Mouse (Mus musculus): ENCODE data around the gene Nr1i2. TPM values are rescaled to one million over a fixed set of nuclear protein-coding genes. Genes with fewer than 3 reads are reported as not detected.
"Not testable (repeated sequence)": the region's sequence is repeated elsewhere in the genome, so short reads cannot be mapped to it uniquely, and the experiment has no call there.

Nr1i2 gene
- total RNA-seq, 4 experiments from 2014 or later, result not detected

DNA sequence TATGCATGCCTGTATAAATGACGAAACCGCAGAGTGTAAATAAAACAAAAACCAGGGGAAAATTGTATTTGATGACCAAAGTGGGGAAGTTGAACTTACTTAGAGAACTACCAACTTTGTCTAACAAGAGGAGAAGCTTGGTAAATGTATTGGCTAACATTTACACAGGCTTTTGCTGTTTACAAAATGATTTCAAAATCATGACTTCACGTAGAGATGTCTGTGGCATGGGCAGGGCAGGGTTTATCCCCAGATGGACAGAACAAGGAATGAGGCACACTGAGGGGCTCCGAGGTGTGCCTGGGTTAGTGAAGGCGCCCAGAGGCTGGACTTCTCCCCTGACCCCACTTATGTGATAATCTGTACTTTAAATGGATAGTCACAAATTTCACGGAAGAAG, 7.3 kb downstream of the Nr1i2 start:
- no peak for DNase-seq (ENCODE audit: low spot score)

DNA sequence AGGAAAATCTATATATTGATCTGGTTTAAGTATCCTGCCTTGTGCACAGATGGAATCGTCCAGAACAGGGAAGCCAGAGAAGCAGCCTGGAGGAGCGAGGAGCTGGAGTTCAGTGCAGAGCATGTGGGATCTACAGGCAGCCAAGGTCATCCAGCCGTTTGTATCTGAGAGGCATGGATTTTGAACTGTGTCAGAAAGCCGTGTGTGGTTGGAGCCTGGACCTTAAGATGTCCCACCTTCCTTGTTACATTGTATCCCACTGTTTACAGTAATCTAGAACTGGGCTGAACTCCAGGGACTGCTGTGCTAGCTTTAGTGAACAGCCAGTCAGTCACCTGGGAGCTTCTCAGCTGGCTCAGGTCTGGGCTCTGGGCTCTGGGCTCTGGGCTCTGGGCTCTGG, 8.1 kb downstream of the Nr1i2 start:
- DNase-seq (ENCODE audit: low spot score), result no peak

DNA sequence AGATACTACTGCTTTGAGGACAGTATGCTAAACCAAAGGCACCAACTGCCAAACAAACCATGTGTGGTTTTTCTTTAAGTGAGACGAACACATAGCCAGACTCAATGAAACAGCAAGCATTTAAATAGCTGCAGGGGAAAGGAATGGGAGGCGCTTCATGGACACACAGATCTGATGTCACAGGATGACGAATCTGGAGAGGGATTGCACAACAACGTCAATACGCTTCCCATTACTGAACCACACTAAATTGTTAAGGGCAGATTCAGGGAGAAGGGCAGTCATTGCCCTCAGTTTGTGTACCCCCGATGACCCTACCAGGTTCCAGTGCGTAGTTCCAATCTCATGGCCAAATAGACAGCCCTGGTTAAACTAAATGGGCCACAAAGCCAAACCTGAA, 8.8 kb downstream of the Nr1i2 start:
- no peak for DNase-seq (ENCODE audit: low spot score)

DNA sequence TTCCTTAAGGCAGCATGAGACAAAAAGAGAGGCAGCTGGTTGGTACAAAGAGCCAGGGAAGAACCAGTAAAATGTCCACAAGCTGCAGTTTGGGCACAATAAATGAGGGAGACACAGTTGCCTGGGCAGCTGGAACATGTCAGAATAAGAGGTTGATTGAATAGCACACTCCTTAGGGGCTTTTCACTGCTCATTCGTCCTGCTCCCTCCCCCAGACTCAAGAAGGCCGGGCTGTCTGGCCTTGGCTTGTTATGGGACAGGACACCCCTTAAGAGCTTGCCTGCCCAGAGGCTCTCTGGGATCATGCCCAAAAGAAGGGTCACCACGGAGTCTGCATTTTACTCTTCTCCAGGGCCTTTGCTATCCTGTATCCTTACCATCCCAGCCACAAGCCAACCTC, 11.3 kb downstream of the Nr1i2 start:
- no peak for DNase-seq (ENCODE audit: low spot score)

DNA sequence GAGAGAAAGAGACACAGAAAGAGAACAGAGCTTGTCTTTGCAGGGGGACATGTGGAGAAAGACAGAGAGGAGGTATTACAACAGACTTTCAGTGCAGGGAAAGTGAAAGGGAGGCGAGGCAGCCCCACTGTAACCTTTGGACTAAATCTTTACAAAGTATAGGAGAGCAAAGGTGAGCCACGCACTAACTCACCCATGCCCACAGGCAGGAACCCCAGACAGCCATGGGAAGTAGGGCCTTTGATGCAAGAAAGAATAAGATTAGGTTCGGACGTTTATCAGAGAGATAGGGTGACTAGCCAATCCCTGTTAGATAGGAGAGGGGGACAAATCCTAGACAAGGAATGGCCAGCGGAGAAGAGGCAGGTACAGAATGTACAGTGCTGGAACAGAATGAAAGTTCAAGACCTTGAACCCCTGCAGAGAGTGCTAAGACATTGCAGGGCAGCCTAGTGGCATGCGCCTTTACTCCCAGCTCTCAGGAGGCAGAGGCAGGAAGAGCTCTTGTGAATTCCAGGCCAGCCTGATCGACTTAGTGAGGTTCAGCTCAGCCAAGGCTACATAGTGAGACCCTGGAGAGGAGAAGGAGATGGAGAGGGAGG, 12.0 kb downstream of the Nr1i2 start:
- no peak for DNase-seq (ENCODE audit: low spot score)

GRCm38 (mm10) chr16:38280951-38281350, 13.7 kb downstream of the Nr1i2 start:
- DNase-seq (ENCODE audit: low spot score), result no peak

GRCm38 (mm10) chr16:38279794-38280193, 14.8 kb downstream of the Nr1i2 start:
- no peak for DNase-seq (ENCODE audit: low spot score)

- DNase-seq (ENCODE audit: low spot score), result no peak
Measured at GRCm38 (mm10) chr16:38274737-38275136, 19.9 kb downstream of the Nr1i2 start.

GRCm38 (mm10) chr16:38272483-38272882, 22.1 kb downstream of the Nr1i2 start:
- DNase-seq (ENCODE audit: low spot score), result no peak

DNA sequence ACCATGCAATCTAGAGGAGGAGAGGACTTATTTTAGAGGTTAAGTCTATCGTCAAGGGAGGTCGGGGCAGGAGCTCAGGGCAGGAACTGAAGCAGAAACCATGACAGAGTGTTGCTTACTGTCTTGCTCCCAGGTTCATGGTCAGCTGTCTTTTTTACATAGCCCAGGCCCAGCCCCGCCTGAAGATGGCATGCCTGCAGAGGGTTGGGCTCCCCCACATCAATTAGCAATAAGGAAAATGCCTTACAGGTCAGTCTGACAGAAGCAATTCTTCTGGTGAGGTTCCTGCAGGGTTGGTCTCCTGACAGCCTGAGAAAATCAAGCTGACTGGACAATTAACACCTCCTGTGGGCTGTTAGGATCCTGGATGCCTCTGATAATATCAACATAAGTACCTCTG, 23.0 kb downstream of the Nr1i2 start:
- no peak for DNase-seq (ENCODE audit: low spot score)

DNA sequence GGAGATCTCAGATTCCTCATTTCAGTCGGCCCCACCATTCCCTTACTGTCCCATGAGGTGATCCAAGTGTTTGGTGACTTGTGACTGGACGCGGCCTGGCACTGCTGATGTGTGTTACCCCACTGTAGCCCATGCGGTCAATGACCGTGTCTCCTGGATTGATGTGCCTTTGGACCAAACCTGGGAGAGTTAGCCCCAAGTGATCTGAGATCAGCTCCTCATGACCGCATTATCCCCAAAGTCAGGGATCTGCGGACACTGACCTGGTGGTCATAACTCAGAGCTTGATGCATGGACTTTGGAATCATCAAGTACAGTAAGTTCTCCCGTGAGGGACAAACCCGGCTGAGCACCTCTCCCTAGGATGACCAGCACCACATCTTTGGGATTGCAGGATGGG, 38.7 kb downstream of the Nr1i2 start:
- no peak for DNase-seq (ENCODE audit: low spot score)

DNA sequence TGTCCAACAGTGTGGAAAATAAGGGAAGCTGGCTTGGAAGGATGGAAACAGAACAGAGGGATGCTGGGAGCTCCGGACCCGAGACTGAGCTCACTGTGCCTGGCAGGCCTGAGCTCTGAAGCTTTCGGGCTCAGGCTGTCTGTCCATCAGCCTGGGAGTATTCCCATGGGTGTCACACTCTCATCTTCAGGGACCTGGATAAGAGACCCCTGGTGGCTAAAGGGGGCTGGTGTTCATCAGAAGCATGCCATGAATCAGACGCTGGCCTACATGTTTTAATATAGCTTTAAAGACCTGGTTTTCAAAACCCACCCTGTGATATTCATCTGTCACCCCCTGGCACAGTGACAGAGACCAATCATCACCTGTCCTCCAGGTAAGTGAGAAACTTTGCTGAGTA, 39.5 kb downstream of the Nr1i2 start:
- no peak for DNase-seq (ENCODE audit: low spot score)

- no peak for DNase-seq (ENCODE audit: low spot score)
Measured at GRCm38 (mm10) chr16:38254001-38254400, 40.6 kb downstream of the Nr1i2 start.

DNA sequence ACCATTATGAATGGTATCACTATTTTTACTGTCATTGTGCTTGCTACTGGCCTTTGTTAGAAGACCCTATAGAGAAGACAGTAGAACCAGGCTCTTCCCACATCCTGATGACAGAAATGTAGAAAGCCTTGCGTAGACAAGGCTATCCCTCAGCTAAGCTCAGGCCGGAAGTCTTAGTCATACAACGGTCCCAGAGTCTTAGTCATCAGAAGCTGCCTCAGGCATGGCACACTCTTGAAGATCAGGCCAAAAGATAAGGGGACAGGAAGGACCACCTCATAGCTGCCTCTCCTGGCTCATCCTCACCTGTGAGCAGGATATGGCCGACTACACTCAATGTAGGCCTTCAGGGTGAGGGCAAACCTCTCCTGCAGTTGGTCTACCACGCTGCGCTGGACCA, 44.2 kb downstream of the Nr1i2 start:
- DNase-seq (ENCODE audit: low spot score), result no peak

- DNase-seq (ENCODE audit: low spot score), result no peak
Measured at GRCm38 (mm10) chr16:38248331-38248961, 46.2 kb downstream of the Nr1i2 start.

DNA sequence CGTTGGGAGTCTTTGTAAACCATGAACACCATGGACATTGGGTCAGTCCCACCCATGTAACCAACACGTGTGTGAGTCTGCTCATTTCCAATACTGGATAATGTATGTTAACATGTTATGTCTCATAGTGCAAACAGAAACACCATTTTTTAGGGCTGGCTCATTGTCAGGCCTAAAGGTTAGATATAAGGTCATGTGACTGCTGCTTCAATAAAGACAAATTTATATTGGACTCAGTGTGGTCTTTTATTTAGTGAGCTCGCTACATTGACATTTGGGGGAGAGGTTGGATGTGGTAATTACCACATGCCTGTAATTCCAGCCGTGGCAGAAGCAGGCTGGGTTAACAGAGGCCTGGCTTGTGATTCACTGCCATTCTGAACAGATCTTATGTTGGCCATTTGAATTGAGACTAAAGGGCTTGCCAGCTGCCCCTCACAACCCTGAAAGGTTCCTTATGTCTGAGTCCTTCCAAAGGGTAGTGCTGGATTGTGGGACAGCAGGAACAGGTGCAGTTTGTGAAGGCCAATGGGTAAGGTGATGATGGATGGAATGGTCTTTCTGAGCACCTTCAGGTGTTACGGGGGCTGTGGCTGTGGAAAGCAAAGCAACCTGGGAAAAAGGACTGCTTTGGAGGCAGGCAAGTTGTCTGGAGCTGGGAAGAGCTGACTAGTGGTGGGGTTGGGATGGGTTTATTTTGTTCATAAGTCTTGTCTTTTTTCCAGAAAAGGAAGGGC, 48.6 kb downstream of the Nr1i2 start:
- no peak for DNase-seq (ENCODE audit: low spot score)

DNA sequence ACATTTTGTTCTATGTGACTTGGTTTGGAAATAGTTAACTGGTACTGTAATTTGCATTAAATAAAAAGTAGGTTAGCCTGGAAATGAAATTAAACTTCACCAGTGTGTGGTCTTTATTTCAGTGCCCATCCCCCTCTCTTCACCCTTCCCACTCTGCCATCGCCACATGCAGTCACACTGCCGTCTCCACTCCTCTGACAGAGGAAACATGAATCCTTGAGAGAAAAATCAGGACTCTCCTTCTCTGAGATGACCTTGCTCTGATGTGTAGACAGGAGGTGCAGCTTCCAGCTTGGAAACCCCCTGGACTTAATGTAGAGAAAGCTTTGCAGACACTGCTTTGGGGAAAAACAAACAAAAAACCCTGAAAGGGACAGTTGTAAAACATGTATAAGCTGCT, 49.2 kb downstream of the Nr1i2 start:
- DNase-seq (ENCODE audit: low spot score), result no peak

GRCm38 (mm10) chr16:38244111-38244510, 50.5 kb downstream of the Nr1i2 start:
- no peak for DNase-seq (ENCODE audit: low spot score)

- DNase-seq (ENCODE audit: low spot score), result no peak
Measured at GRCm38 (mm10) chr16:38240167-38240566, 54.5 kb downstream of the Nr1i2 start.

DNA sequence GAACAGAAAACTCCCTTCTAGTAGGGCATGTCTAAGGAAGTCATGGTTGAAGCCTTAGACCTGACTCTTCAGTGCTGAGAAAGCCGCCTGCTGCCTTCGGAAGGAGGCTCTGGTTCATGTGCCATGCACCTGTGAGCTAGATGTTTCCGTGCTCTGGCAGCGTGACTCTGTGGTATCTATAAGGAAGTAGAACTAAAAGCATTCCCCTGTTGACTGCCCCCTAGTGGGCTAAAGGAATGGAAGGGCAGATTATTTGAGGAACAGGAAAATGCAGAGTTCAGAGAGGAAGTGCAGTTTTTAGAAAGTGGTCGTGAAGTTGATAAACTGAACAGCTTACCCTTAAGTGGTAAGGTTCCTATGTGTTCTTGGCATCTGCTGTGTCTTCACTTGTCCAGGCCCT, 54.9 kb downstream of the Nr1i2 start:
- peak; percentile 33 for DNase-seq (ENCODE audit: low spot score)

DNA sequence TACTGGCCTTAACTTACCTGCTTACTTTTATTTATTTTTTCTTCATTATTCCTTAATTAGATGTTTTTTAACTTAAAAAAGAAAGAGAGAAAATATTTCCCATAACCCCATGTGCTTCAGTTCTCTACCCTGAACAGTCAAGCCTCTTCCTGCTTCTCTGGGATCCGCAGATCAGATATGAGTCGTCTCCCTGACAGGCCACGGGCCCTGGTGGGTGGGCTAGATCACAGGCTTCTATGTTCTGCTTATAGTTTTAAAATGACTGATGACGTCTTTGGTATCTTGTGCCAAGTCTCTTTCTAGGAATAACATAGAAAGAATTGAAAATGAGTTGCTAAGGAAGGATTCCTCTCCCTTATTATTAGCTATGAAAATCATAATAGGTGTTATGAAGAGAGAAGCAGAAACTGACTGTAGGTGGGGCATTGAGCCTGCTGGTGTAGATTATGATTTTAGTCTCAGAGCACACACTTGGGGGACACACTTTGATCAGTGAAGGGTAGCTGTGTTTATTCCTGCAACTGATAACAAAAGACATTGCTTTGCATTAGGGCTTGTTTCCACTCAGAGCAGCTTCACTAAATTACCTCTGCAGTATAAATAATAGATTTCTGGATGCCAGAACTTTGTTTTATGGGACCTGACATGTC, 57.6 kb downstream of the Nr1i2 start:
- DNase-seq (ENCODE audit: low spot score), result no peak

- DNase-seq (ENCODE audit: low spot score), result not testable (repeated sequence)
Measured at GRCm38 (mm10) chr16:38222491-38222890, 72.1 kb downstream of the Nr1i2 start.

- no peak for DNase-seq (ENCODE audit: low spot score)
Measured at GRCm38 (mm10) chr16:38205272-38205671, 89.4 kb downstream of the Nr1i2 start.

Measured in heart, adult 8-10 months (tissue).